Comparison of ENCODE assay signal across 8 mouse cellular contexts in the genomic region with DNA sequence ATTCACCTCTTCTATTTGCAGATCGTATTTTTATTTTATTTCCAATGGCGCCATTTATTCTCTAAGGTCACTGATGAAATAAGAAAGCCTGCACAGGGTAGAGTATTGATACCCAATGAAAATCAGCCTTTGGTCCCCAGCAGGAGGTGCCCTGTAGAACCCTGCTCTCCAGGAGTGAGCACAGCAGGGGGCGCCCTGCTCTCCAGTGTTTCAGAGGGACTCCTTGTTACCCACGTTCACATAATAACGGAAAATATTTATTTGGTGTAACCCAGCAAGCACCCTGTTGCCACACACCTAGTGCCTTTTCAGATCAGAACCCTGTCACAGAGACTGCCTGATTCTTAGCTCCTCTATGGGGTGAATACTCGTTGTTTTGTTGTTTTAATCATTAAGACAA. TPM values are rescaled to one million over a fixed set of nuclear protein-coding genes. Genes with fewer than 3 reads are reported as not detected.
A peak's percentile ranks its signal among the peaks of the same experiment; 100 is the strongest.
DNase-seq lines count a peak whose midpoint lies in the region; ATAC-seq and TF ChIP-seq lines count a peak whose summit lies in the region.

No protein-coding gene starts in this region.

- ATAC-seq in liver, embryonic 15.5 days (ENCODE audit: insufficient read depth), result no peak

- H3K9me3 ChIP-seq in liver, embryonic 15.5 days (replicated peaks), result no peaks in the 10 kb centered on the region

- peak; percentile 77 for DNase-seq in 416B (ENCODE audit: low read depth)
- peak; percentile 89 for DNase-seq in CD4-positive helper T cell, adult 2 months (ENCODE audit: low read depth, low spot score)
- DNase-seq in cerebellum, adult 8-10 months, result peak; percentile 44
- peak; percentile 98 for DNase-seq in heart, adult 11 months
- DNase-seq in kidney, adult 9 months, result peak; percentile 78
- peak; percentile 60 to 76 for DNase-seq in urinary bladder, postnatal 36 days (ENCODE audit: low spot score in 2 of 2)

- 0 out of 2 replicates have a peak overlapping the region, but pooled peaks have one; percentile 99 for H3K4me2 ChIP-seq in liver, embryonic 15.5 days

- no peak overlapping the region for H3K9ac ChIP-seq in liver, embryonic 15.5 days

- peaks cover 49% of the 10 kb centered on the region for H3K4me1 ChIP-seq in liver, embryonic 15.5 days (replicated peaks)
- H3K4me1 ChIP-seq in olfactory bulb, adult 2 months (ENCODE audit: control insufficient read depth, insufficient read depth, low read length), result peaks cover 17% of the 10 kb centered on the region

- H3K27ac ChIP-seq in liver, embryonic 15.5 days (replicated peaks), result peak overlapping the region; percentile 89
- H3K27ac ChIP-seq in olfactory bulb, adult 2 months (ENCODE audit: insufficient read depth, low read depth, low read length), result no peak overlapping the region

- peaks cover 11% of the 10 kb centered on the region for H3K36me3 ChIP-seq in liver, embryonic 15.5 days (replicated peaks)

- peak; percentile 36; the same call in 1 of the 2 replicates for TF ChIP-seq CTCF in olfactory bulb, adult 2 months (IDR thresholded peaks at IDR 0.05; ENCODE audit: insufficient read depth, low read depth, low read length)

- TF ChIP-seq POLR2A in olfactory bulb, adult 2 months (IDR thresholded peaks at IDR 0.05; ENCODE audit: insufficient read depth, low read depth, low read length), result no peak

- 21% methylated on average over 6 of the region's 6 CpGs for WGBS in liver, embryonic 15.5 days (ENCODE audit: insufficient replicate concordance)
- WGBS in olfactory bulb, adult 2 months, result 36% methylated on average over 6 of the region's 6 CpGs

- no peak overlapping the region for H3K4me3 ChIP-seq in liver, embryonic 15.5 days (replicated peaks)
- H3K4me3 ChIP-seq in olfactory bulb, adult 2 months (ENCODE audit: insufficient read depth, low read depth, low read length), result no peak overlapping the region

- no peaks in the 10 kb centered on the region for H3K27me3 ChIP-seq in liver, embryonic 15.5 days

RNA-seq across cellular contexts. Expression of a gene that starts 11.3 kb away (rescaled TPM):
- polyA plus RNA-seq in liver, embryonic 15.5 days (2015; fragmentation: Nextera tagmentation; extraction: Ambion mirVana), result 3.8 and 4.0 TPM in 2 replicates
- polyA plus RNA-seq in olfactory bulb, adult 2 months (2012; ENCODE audit: insufficient read depth, insufficient read length, low replicate concordance, missing spikeins), result not detected in 2 replicates

Comparison
In these comparisons a context has a peak if more than half of its experiments do, and no peak if none do; other contexts are left out.
1. DNase-seq: peak in every context shown above with its lines; median percentile 98 in heart, adult 11 months; 89 in CD4-positive helper T cell, adult 2 months; 78 in kidney, adult 9 months; 77 in 416B; 68 in urinary bladder, postnatal 36 days; 44 in cerebellum, adult 8-10 months.